Mouse (Mus musculus) embryonic facial prominence, embryonic 15.5 days (tissue): Measurements from ENCODE around the gene Olfr374. TPM values are rescaled to one million over a fixed set of nuclear protein-coding genes. Genes with fewer than 3 reads are reported as not detected.

Experiments
- ATAC-seq: fragments of 200-750 bp; cut with Nextera tagmentation; 2 replicates; pipeline ENCODE4 v1.8.0; 2017; ENCODE audit warnings: low read depth, moderate TSS enrichment; ENCODE audit not compliant: insufficient number of reproducible peaks, low FRiP score, low TSS enrichment
- H3K27ac ChIP-seq: fragments of 300-500 bp; sonication (generic); replicated peaks from 2 replicates; pipeline ENCODE4 v1.5.1; 2015; ENCODE audit warnings: mild to moderate bottlenecking, inconsistent platforms
- H3K27me3 ChIP-seq: fragments of 300-500 bp; sonication (generic); 2 replicates; pipeline ENCODE4 v1.6.1; 2015; ENCODE audit warnings: inconsistent platforms
- H3K36me3 ChIP-seq: fragments of 300-500 bp; sonication (generic); 2 replicates; pipeline ENCODE4 v1.6.1; 2015; ENCODE audit warnings: mild to moderate bottlenecking, inconsistent platforms
- H3K4me1 ChIP-seq: fragments of 300-500 bp; sonication (generic); 2 replicates; pipeline ENCODE4 v1.6.1; 2015; ENCODE audit warnings: inconsistent platforms
- H3K4me2 ChIP-seq: fragments of 300-500 bp; sonication (generic); replicated peaks from 2 replicates; pipeline ENCODE4 v1.6.1; 2015; ENCODE audit warnings: mild to moderate bottlenecking, inconsistent platforms
- H3K4me3 ChIP-seq: fragments of 300-500 bp; sonication (generic); replicated peaks from 2 replicates; pipeline ENCODE4 v1.5.1; 2015; ENCODE audit warnings: mild to moderate bottlenecking, inconsistent platforms
- H3K9ac ChIP-seq: fragments of 300-500 bp; sonication (generic); 2 replicates; pipeline ENCODE4 v1.6.1; 2015; ENCODE audit warnings: inconsistent platforms
- H3K9me3 ChIP-seq: fragments of 300-500 bp; sonication (generic); replicated peaks from 2 replicates; pipeline ENCODE4 v1.6.1; 2016; ENCODE audit warnings: inconsistent platforms
- WGBS: fragments of 180-500 bp; shearing (Covaris S2); methylation state at CpG from one replicate; pipeline ENCODE4 v1.1.7; 2015; 5-methylcytosine and 5-hydroxymethylcytosine counted together
- polyA plus RNA-seq: library from polyadenylated mRNA; unstranded; fragments of >200 nt; fragmentation: Nextera tagmentation; extraction: Ambion mirVana; gene quantifications from 2 replicates; pipeline ENCODE4 v1.2.1, GENCODE M21; 2015

The Olfr374 gene
- polyA plus RNA-seq, 1 experiment from 2014 or later = 0.08 TPM

- no peak for ATAC-seq
- H3K4me3 ChIP-seq = no peak overlapping the region
- H3K36me3 ChIP-seq = peaks cover 54% of the 10 kb centered on the region
- no peak overlapping the region for H3K9ac ChIP-seq
- H3K9me3 ChIP-seq = no peaks in the 10 kb centered on the region
- H3K27ac ChIP-seq = no peak overlapping the region
- H3K4me1 ChIP-seq = no peaks in the 10 kb centered on the region
- H3K4me2 ChIP-seq = no peak overlapping the region
- no peaks in the 10 kb centered on the region for H3K27me3 ChIP-seq
Observed at GRCm38 (mm10) chr8:72153382-72153781, 46.5 kb downstream of the Olfr374 start.

GRCm38 (mm10) chr8:72158096-72158495 lies 51.3 kb downstream of the Olfr374 start:
- H3K9ac ChIP-seq = no peak overlapping the region
- peaks cover 25% of the 10 kb centered on the region for H3K4me1 ChIP-seq
- no peaks in the 10 kb centered on the region for H3K9me3 ChIP-seq
- H3K4me3 ChIP-seq = no peak overlapping the region
- H3K4me2 ChIP-seq = no peak overlapping the region
- H3K27ac ChIP-seq = no peak overlapping the region
- ATAC-seq = no peak
- H3K27me3 ChIP-seq = no peaks in the 10 kb centered on the region
- H3K36me3 ChIP-seq = peaks cover 15% of the 10 kb centered on the region
- WGBS = 80% methylated on average over 2 of the region's 2 CpGs

GRCm38 (mm10) chr8:72158726-72159125 lies 51.9 kb downstream of the Olfr374 start:
- WGBS = 76% methylated on average over 3 of the region's 3 CpGs

GRCm38 (mm10) chr8:72160007-72160406 lies 53.2 kb downstream of the Olfr374 start:
- Histone ChIP-seq H3K4me2 (peak overlapping the region; percentile 80), H3K4me1 (peaks cover 25% of the 10 kb centered on the region), H3K4me3 (peak overlapping the region; percentile 68), H3K9me3 (no peaks in the 10 kb centered on the region), H3K36me3 (0 out of 2 replicates have a peak, but pooled peaks cover 5% of the 10 kb centered on the region), H3K27me3 (no peaks in the 10 kb centered on the region), H3K9ac (no peak overlapping the region; the same call in 1 of the 2 replicates), H3K27ac (no peak overlapping the region)
- no peak for ATAC-seq
- 67% methylated on average over 3 of the region's 3 CpGs for whole genome bisulfite sequencing

More at GRCm38 (mm10) chr8:72158726-72159125, 51.9 kb downstream of the Olfr374 start:
- no peak overlapping the region for H3K27ac ChIP-seq
- no peak overlapping the region for H3K4me2 ChIP-seq
- no peaks in the 10 kb centered on the region for H3K9me3 ChIP-seq
- H3K9ac ChIP-seq = no peak overlapping the region
- H3K36me3 ChIP-seq = 0 out of 2 replicates have a peak, but pooled peaks cover 10% of the 10 kb centered on the region
- no peak for ATAC-seq
- H3K4me1 ChIP-seq = peaks cover 25% of the 10 kb centered on the region
- no peak overlapping the region for H3K4me3 ChIP-seq
- no peaks in the 10 kb centered on the region for H3K27me3 ChIP-seq

GRCm38 (mm10) chr8:72160707-72161697 lies 54.2 kb downstream of the Olfr374 start, which contains the start of gene Rab8a:
Gene Rab8a (plus strand): TSS chr8:72161200.
- peak within 1 kb of the TSS; percentile 83 for H3K27ac ChIP-seq
- ATAC-seq = peak; percentile 99
- no peaks in the 10 kb centered on the region for H3K9me3 ChIP-seq
- H3K9ac ChIP-seq = peak within 1 kb of the TSS; percentile 77
- H3K4me2 ChIP-seq = peak within 1 kb of the TSS; percentile 80
- H3K4me3 ChIP-seq = peak within 1 kb of the TSS; percentile 68
- peaks cover 25% of the 10 kb centered on the region for H3K4me1 ChIP-seq
- 0 out of 2 replicates have a peak, but pooled peaks cover 5% of the 10 kb centered on the region for H3K36me3 ChIP-seq
- no peaks in the 10 kb centered on the region for H3K27me3 ChIP-seq
- WGBS = under 1% methylated on average over 82 of the region's 82 CpGs

GRCm38 (mm10) chr8:72162821-72163220 lies 56.0 kb downstream of the Olfr374 start:
- peak overlapping the region; percentile 68; the same call in 1 of the 2 replicates for H3K4me3 ChIP-seq
- 0 out of 2 replicates have a peak, but pooled peaks cover 12% of the 10 kb centered on the region for H3K36me3 ChIP-seq
- H3K4me2 ChIP-seq = no peak overlapping the region
- H3K9ac ChIP-seq = no peak overlapping the region
- no peak overlapping the region for H3K27ac ChIP-seq
- no peaks in the 10 kb centered on the region for H3K27me3 ChIP-seq
- peaks cover 25% of the 10 kb centered on the region for H3K4me1 ChIP-seq
- ATAC-seq = no peak
- no peaks in the 10 kb centered on the region for H3K9me3 ChIP-seq

Other genes with a start within 250 kb of the Olfr374 start
- gene Zfp709, start 225.0 kb upstream of the Olfr374 start, polyA plus RNA-seq = 5.4 and 8.6 TPM in 2 replicates
- 6.3 and 7.0 TPM in 2 replicates for gene Zfp882, start 198.4 kb upstream of the Olfr374 start, polyA plus RNA-seq
- gene Zfp617, start 198.4 kb upstream of the Olfr374 start, polyA plus RNA-seq = 22.1 and 23.1 TPM in 2 replicates
- 13.6 and 15.0 TPM in 2 replicates for gene Zfp961, start 156.0 kb upstream of the Olfr374 start, polyA plus RNA-seq
- gene Cyp4f18, start 97.4 kb upstream of the Olfr374 start, polyA plus RNA-seq = 1.3 and 1.5 TPM in 2 replicates
- gene Olfr372, start 65.8 kb upstream of the Olfr374 start, polyA plus RNA-seq = not detected in 2 replicates
- gene Olfr373, start 23.9 kb upstream of the Olfr374 start, polyA plus RNA-seq = 0.17 TPM in 1 of 2 replicates, not detected in the other
- gene Tpm4, start 27.9 kb downstream of the Olfr374 start, polyA plus RNA-seq = 600 and 613 TPM in 2 replicates
- 113 and 116 TPM in 2 replicates for gene Rab8a, start 54.2 kb downstream of the Olfr374 start, polyA plus RNA-seq
- gene Hsh2d, start 82.6 kb downstream of the Olfr374 start, polyA plus RNA-seq = 0.26 TPM in 1 of 2 replicates, not detected in the other
- gene Cib3, start 105.8 kb downstream of the Olfr374 start, polyA plus RNA-seq = 0.31 TPM in 1 of 2 replicates, not detected in the other
- gene Gm11034, start 106.6 kb downstream of the Olfr374 start, polyA plus RNA-seq = not detected in 2 replicates
- gene Fam32a, start 112.7 kb downstream of the Olfr374 start, polyA plus RNA-seq = 71.0 and 72.1 TPM in 2 replicates
- gene Ap1m1, start 133.0 kb downstream of the Olfr374 start, polyA plus RNA-seq = 109 and 112 TPM in 2 replicates
- gene Gm10282, start 198.2 kb downstream of the Olfr374 start, polyA plus RNA-seq = 22.9 and 33.3 TPM in 2 replicates
- gene Klf2, start 212.0 kb downstream of the Olfr374 start, polyA plus RNA-seq = 12.1 and 15.4 TPM in 2 replicates